Mouse (Mus musculus): ENCODE data around the gene C1qtnf6. TPM values are rescaled to one million over a fixed set of nuclear protein-coding genes. Genes with fewer than 3 reads are reported as not detected.

Gene C1qtnf6
- polyA plus RNA-seq (2015; fragmentation: Nextera tagmentation; extraction: Ambion mirVana), result 23.9 and 25.0 TPM in 2 replicates

DNA sequence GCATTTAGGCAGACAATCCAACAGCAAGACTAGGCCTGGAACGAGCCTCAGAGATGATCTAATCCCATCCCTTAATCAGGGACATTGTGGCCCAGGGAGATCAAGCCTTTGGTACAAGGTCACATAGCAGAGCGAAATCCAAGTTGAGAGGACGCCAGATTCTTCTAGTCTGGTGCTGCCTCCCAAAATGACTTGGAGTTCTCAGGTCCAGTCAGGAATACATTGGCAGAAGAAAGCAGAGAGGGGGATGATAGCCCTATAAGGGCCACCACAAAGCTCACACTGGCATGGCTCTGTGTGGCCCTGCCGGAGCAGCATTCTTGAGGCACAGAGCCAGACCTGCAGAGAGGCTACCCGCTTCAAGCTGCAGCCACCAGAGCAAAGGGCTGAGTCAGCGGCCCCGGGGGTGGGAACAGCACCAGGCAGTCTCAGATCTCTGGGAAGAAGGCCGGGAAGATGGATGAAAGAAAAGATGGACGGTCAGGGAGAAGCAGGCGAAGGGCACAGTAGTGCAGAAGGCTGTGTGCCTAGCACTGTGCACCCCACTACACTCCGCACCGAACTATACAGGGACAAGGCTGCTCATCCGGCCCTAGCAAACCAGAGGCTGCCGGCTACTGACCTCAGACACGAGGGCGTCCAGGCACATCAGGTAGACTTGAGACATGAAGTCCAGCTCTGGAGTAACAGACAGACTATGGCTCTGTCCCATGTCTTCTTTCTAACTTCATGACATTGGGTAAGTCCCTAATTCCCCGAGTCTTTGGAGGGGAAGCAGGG lies at the start of gene C1qtnf6:
Gene C1qtnf6, minus strand, starts transcription at position 746 of the 780 bp plus-strand sequence.
- Histone ChIP-seq H3K27me3 (replicated peaks) (no peaks in the 10 kb centered on the region), H3K4me1 (peaks cover 30% of the 10 kb centered on the region), H3K9me3 (no peaks in the 10 kb centered on the region), H3K9ac (peak within 1 kb of the TSS; percentile 39; the same call in 1 of the 2 replicates), H3K27ac (peak within 1 kb of the TSS; percentile 90), H3K4me2 (peak within 1 kb of the TSS; percentile 55), H3K36me3 (no peaks in the 10 kb centered on the region), H3K4me3 (replicated peaks) (peak within 1 kb of the TSS; percentile 27)
- 71% methylated on average over 17 of the region's 17 CpGs for WGBS
- no peak for ATAC-seq (ENCODE audit: insufficient read depth, low FRiP score, low read depth)

DNA sequence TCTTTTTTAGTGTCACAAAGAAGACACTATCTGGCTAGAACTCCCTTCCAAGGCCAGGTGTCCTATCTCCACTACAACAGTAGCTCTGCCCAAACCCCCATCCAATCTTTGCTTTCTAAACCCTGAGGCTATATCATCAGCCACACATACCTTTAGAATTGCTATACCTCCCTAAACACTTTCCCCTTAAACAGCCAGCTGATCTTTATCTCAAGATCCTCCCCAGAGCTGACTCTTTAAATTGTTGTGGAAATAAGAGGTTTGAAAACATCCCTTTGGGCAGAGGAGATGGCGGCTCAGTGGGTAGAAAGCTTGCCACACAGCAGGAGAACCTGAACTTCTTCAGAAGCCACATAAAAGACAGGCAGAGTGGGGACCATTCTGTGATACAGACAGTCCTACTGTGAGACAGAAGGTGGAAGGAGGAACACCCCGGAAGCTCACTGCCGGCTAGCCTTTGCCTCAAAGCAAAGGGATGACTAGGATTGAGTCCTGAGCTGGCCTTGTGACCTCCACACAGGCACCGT lies 45.1 kb upstream of the C1qtnf6 start:
- ATAC-seq (ENCODE audit: insufficient read depth, low FRiP score, low read depth), result no peak
- 63% methylated on average over 4 of the region's 4 CpGs for WGBS
- Histone ChIP-seq H3K4me1 (peaks cover 12% of the 10 kb centered on the region), H3K27me3 (replicated peaks) (no peaks in the 10 kb centered on the region), H3K4me2 (no peak overlapping the region), H3K36me3 (no peaks in the 10 kb centered on the region), H3K4me3 (replicated peaks) (no peak overlapping the region), H3K27ac (no peak overlapping the region), H3K9ac (no peak overlapping the region), H3K9me3 (no peaks in the 10 kb centered on the region)

DNA sequence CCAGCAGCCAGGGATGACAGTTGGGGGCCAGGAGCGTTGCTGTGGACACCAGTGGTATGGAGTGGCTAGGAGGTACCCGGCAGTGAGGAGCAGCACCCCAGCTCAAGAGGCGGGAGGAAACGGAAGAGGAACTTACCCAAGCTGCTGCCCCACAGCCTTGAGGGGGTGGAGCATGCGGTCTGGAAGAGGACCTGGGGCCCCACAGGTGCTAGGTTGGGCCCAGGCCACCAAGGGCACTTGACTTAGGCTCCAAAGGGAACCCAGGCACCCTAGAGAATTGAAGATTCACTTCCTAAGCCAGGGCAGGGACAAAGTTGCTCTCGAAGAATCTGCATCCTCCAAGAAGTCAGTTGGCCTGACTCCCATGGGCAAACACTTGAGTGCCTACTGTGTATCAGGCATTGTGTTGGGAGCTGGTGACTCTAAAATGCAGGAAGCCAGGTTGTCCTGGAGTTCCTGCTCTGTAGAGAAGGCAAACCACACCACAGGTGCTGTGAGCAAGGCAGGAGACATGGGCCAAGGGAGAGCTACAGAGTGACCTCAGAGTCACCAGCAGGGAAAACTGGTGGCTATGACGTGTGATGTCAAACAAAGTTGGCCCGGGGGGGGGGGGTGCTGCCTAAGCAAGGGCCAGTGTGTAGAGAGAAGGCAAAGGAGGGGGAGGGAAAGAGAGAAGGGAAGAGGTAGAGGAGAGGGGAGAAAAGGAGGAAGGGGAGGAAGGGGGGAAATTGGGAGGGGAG lies 41.6 kb upstream of the C1qtnf6 start, which contains the start of gene Rac2:
Gene Rac2, minus strand, starts transcription at position 126 of the 740 bp plus-strand sequence.
- Histone ChIP-seq H3K9ac (no peak within 1 kb of the TSS), H3K4me2 (no peak within 1 kb of the TSS), H3K27me3 (replicated peaks) (no peaks in the 10 kb centered on the region), H3K27ac (no peak within 1 kb of the TSS), H3K36me3 (no peaks in the 10 kb centered on the region), H3K4me3 (replicated peaks) (peak within 1 kb of the TSS; percentile 15), H3K9me3 (no peaks in the 10 kb centered on the region), H3K4me1 (no peaks in the 10 kb centered on the region)
- ATAC-seq (ENCODE audit: insufficient read depth, low FRiP score, low read depth), result peak; percentile 32
- WGBS, result 67% methylated on average over 8 of the region's 8 CpGs

DNA sequence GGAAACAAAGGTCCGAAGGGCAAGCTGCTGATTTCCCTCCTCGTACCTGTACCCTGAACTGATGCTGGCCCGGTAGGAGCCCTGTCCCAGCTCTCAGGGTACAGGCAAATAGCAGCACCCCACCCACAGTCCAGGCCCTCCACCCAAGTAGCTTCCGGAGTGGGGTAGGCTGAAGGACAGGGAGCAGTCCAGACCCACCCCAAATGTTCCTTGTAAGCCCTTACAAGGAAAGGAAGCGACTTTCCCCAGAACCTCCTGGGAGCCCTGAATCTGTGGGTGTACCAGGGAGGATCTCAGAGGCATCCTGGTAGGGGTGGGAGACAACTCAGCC lies 41.0 kb upstream of the C1qtnf6 start:
- WGBS, result 76% methylated on average over 5 of the region's 5 CpGs
- ATAC-seq (ENCODE audit: insufficient read depth, low FRiP score, low read depth), result no peak; the same call in 1 of the 2 replicates
- Histone ChIP-seq H3K4me1 (no peaks in the 10 kb centered on the region), H3K9me3 (no peaks in the 10 kb centered on the region), H3K4me2 (no peak overlapping the region), H3K27me3 (replicated peaks) (no peaks in the 10 kb centered on the region), H3K36me3 (no peaks in the 10 kb centered on the region), H3K4me3 (replicated peaks) (peak overlapping the region; percentile 15), H3K27ac (no peak overlapping the region), H3K9ac (no peak overlapping the region)

DNA sequence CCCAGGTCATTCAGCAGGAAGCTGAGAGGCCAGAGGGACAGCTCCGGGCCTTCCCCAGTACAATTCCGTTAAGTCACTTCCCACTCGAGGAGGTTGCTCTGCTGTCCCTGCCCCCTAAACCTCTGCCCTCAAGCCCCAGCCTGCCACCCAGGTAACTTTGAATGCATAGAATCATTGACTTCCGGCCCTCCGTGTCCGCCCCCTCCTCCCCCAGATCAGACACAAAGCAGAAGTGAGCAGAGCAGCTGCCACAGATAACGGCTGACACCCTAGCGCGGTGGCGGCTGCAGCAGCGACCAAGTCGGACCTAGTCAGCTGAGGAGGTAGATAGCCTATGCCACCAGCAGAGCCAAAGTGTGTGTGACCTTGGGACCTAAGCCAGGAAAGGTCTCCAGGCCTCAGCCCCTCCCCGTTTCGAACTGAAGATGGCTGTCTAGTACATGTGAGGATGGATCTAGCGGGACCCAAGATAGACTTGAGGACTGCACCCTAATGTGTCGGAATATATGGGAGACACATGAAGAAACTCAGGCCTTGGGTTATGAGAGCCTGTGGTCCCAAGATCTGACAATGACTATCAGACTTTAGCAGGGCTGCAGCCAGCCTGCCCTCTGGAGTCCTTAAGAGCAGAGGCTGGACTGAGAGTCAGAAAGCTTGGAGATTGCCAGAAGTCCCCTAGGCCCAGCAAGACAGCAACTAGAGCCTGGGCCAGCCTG lies 40.5 kb upstream of the C1qtnf6 start:
- Histone ChIP-seq H3K4me1 (no peaks in the 10 kb centered on the region), H3K9ac (no peak overlapping the region), H3K27me3 (replicated peaks) (no peaks in the 10 kb centered on the region), H3K36me3 (no peaks in the 10 kb centered on the region), H3K4me2 (no peak overlapping the region), H3K9me3 (no peaks in the 10 kb centered on the region), H3K4me3 (replicated peaks) (peak overlapping the region; percentile 15), H3K27ac (no peak overlapping the region)
- 41% methylated on average over 16 of the region's 16 CpGs for WGBS
- peak; percentile 77 for ATAC-seq (ENCODE audit: insufficient read depth, low FRiP score, low read depth)

DNA sequence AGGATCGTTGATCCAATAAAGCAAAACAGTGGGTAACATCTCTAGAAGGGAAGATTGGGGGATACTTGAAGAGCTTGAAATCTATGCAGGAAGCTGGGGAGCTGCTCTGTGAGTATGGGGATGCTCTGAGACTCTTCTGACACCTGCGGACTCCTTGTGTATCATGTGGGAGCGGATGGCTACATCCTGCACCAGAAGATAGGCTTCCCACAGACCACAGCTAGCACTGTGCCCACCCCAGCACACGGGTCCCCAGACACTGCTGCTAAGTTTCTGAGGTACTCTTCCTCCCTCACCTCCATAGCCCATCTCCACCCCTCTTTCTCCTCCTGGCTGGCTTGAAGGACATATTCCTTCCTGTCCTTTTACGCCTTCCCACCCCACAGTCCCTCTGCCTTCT lies 39.0 kb upstream of the C1qtnf6 start:
- Histone ChIP-seq H3K27me3 (replicated peaks) (no peaks in the 10 kb centered on the region), H3K4me1 (no peaks in the 10 kb centered on the region), H3K4me2 (no peak overlapping the region), H3K27ac (no peak overlapping the region), H3K4me3 (replicated peaks) (no peak overlapping the region), H3K36me3 (no peaks in the 10 kb centered on the region), H3K9me3 (no peaks in the 10 kb centered on the region), H3K9ac (no peak overlapping the region)
- 97% methylated on average over 5 of the region's 5 CpGs for WGBS
- no peak for ATAC-seq (ENCODE audit: insufficient read depth, low FRiP score, low read depth)

DNA sequence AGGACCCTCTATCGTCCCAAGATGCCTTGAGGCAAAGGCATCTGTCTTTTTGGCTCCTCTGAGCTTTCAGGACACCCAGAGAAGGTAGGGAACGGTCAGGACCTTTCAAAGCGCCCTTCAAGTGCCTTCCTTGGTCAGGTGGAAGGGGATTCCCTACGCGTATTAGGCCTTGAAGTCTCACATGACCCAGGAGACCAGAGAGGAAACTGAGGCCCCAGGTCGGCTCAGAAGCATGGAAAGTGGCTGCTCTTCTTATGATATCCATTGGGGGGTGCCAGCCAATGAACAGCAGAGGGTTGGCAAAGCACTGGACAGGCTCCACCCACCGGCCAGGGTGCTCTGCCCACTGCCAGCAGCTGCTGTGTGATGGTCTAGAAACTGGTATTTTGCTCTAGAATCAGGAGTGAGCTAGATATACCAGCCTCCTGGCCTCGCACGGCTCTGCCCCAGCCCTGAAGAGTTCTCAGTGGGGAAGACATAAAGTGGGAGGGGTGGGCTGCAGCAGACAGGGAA lies 36.4 kb upstream of the C1qtnf6 start:
- no peak overlapping the region for H3K27ac ChIP-seq
- no peak overlapping the region for H3K9ac ChIP-seq
- H3K9me3 ChIP-seq, result no peaks in the 10 kb centered on the region
- 63% methylated on average over 9 of the region's 9 CpGs for WGBS
- H3K36me3 ChIP-seq, result no peaks in the 10 kb centered on the region
- no peaks in the 10 kb centered on the region for H3K27me3 ChIP-seq (replicated peaks)
- no peak for ATAC-seq (ENCODE audit: insufficient read depth, low FRiP score, low read depth)
- H3K4me3 ChIP-seq (replicated peaks), result no peak overlapping the region
- no peak overlapping the region for H3K4me2 ChIP-seq
- no peaks in the 10 kb centered on the region for H3K4me1 ChIP-seq

DNA sequence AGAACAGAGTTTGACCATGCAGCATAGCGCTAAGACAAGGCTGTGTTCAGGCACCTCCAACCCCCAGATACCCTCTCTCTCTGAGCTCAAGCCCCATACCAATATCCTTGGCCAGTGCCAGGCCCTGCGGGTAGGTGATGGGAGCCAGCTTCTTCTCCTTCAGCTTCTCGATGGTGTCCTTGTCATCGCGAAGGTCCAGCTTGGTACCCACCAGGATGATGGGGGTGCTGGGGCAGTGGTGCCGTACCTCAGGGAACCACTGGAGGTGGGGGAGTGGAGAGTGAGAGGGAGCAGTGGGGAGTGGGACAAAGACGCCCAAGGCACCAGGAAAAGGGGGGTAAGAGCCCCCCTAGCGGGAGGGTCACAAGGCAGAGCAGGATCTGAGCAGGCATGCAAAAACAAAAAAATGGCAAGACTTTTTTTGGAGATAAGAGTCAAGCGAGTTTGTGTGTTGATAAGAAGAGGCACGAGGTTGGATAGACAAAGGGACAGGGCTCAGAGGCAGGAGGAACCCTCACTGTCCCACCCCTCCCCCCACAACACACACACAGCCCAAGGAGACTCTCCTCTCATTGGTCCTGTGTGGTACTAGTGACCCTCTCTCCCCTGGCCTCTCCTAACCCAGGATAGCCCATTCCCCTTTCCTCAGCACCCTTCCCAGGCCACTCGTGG lies 33.7 kb upstream of the C1qtnf6 start:
- Histone ChIP-seq H3K9ac (no peak overlapping the region), H3K9me3 (no peaks in the 10 kb centered on the region), H3K27me3 (replicated peaks) (no peaks in the 10 kb centered on the region), H3K4me2 (no peak overlapping the region), H3K27ac (no peak overlapping the region), H3K4me3 (replicated peaks) (no peak overlapping the region), H3K36me3 (no peaks in the 10 kb centered on the region), H3K4me1 (no peaks in the 10 kb centered on the region)
- 67% methylated on average over 11 of the region's 11 CpGs for WGBS
- ATAC-seq (ENCODE audit: insufficient read depth, low FRiP score, low read depth), result 0 out of 2 replicates have a peak, but pooled peaks have one; percentile 51

DNA sequence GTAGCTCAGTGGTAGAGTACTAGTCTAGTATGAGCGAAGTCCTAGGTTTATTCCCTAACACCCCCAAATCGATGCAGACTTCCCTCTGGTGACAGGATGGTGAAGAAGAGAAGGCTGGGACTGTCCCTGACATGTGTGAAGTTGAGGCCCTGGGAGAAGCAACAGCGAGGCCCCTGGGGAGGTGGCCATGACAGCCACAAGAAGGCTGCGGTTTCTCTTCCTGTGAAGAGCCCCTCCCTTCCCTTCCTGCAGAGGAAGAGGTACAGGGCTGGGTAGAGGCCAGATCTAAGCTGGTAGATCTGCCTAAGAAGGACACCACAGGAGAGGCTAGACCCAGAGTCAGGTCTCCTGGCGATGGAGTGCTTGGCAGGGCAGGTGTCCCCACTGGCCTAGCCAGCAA lies 32.7 kb upstream of the C1qtnf6 start:
- H3K4me1 ChIP-seq, result no peaks in the 10 kb centered on the region
- H3K9me3 ChIP-seq, result no peaks in the 10 kb centered on the region
- 66% methylated on average over 5 of the region's 5 CpGs for WGBS
- H3K9ac ChIP-seq, result no peak overlapping the region
- H3K27me3 ChIP-seq (replicated peaks), result no peaks in the 10 kb centered on the region
- no peak for ATAC-seq (ENCODE audit: insufficient read depth, low FRiP score, low read depth)
- H3K4me3 ChIP-seq (replicated peaks), result no peak overlapping the region
- no peak overlapping the region for H3K4me2 ChIP-seq
- no peaks in the 10 kb centered on the region for H3K36me3 ChIP-seq
- H3K27ac ChIP-seq, result no peak overlapping the region

DNA sequence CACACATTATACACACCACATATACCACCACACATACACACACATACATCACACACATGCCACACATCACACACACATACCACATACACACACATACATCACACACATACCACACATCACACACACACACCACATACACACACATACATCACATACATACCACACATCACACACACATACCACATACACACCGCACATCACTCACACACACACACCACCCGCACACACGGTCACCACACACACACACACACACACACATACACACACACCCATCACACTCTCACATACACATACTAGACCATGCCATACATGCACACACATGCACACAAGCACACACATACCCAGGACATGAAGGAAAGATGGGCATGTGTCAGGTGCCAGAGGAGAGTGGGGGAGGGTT lies 32.1 kb upstream of the C1qtnf6 start:
- Histone ChIP-seq H3K9me3 (no peaks in the 10 kb centered on the region), H3K27me3 (replicated peaks) (no peaks in the 10 kb centered on the region), H3K36me3 (no peaks in the 10 kb centered on the region), H3K4me2 (no peak overlapping the region), H3K4me1 (no peaks in the 10 kb centered on the region), H3K4me3 (replicated peaks) (no peak overlapping the region), H3K9ac (no peak overlapping the region), H3K27ac (no peak overlapping the region)
- WGBS, result 92% methylated on average over 3 of the region's 3 CpGs
- ATAC-seq (ENCODE audit: insufficient read depth, low FRiP score, low read depth), result no peak
